Mouse (Mus musculus) kidney, adult 2 months (tissue): Measurements from ENCODE around the gene Tmem144.

ENCODE experiments used
- CTCF ChIP-seq: fragments of 200-500 bp; conservative IDR thresholded peaks from 2 replicates; pipeline ENCODE4 v1.5.1; 2011; ENCODE audit warnings: low read depth, mild to moderate bottlenecking, control low read depth, low read length, moderate library complexity, mixed read lengths; ENCODE audit not compliant: insufficient read depth, insufficient read length
- POLR2A ChIP-seq: fragments of 200-500 bp; IDR thresholded peaks from one replicate; pipeline ENCODE4 v1.6.1; 2011; ENCODE audit warnings: low read depth, low read length, control low read depth

DNA sequence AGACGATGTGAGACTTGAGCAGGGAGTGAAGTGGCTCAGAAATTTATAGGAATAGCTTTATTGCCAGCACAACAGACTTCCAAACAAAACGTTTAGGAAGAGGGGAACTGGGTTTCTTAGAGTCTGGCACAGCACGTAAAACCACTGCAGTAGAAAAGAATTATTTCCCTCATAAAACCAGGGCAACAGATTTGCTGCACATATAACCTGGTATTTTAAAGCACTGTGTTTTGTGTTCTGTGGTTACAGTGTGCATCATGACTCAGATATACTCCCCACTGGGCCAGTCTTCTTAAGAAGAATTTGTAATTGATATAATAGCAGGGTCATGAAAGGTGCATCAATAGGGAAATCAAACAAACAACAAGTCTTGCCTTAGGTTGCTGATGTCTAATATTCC lies 62.2 kb downstream of the Tmem144 start:
- TF ChIP-seq CTCF = no peak
- no peak for TF ChIP-seq POLR2A
